Mouse (Mus musculus) forebrain, embryonic 14.5 days (tissue): ENCODE data around the gene Foxn3. TPM values are rescaled to one million over a fixed set of nuclear protein-coding genes. Genes with fewer than 3 reads are reported as not detected.

Experiments used
- ATAC-seq: fragments of 200-750 bp; cut with Nextera tagmentation; 2 replicates; pipeline ENCODE4 v1.8.0; 2017; ENCODE audit warnings: mild to moderate bottlenecking, moderate library complexity
- DNase-seq: peaks from one replicate; pipeline ENCODE4 v3.0.0-alpha.2; 2015; ENCODE audit warnings: low spot score
- H3K27ac ChIP-seq: fragments of 300-500 bp; sonication (generic); 2 replicates; pipeline ENCODE4 v1.5.1; 2014; ENCODE audit warnings: low read depth, mild to moderate bottlenecking, control low read depth, low read length, moderate library complexity
- H3K27me3 ChIP-seq: fragments of 300-500 bp; sonication (generic); replicated peaks from 2 replicates; pipeline ENCODE4 v1.6.1; 2014; ENCODE audit warnings: low read length, control low read depth, mixed read lengths; ENCODE audit not compliant: control insufficient read depth, insufficient read depth
- H3K36me3 ChIP-seq: fragments of 300-500 bp; sonication (generic); 2 replicates; pipeline ENCODE4 v1.6.1; 2014; ENCODE audit warnings: low read length, control low read depth; ENCODE audit not compliant: control insufficient read depth, insufficient read depth
- H3K4me1 ChIP-seq: fragments of 300-500 bp; sonication (generic); 2 replicates; pipeline ENCODE4 v1.6.1; 2014; ENCODE audit warnings: antibody characterized with exemption, low read length, control low read depth; ENCODE audit not compliant: control insufficient read depth, insufficient read depth
- H3K4me2 ChIP-seq: fragments of 300-500 bp; sonication (generic); 2 replicates; pipeline ENCODE4 v1.6.1; 2014; ENCODE audit warnings: mild to moderate bottlenecking, control low read depth, low read length
- H3K4me3 ChIP-seq: fragments of 300-500 bp; sonication (generic); 2 replicates; pipeline ENCODE4 v1.5.1; 2014; ENCODE audit warnings: low read depth, low read length, control low read depth
- H3K9ac ChIP-seq: fragments of 300-500 bp; sonication (generic); 2 replicates; pipeline ENCODE4 v1.6.1; 2014; ENCODE audit warnings: mild to moderate bottlenecking, low read length, control low read depth, moderate library complexity
- H3K9me3 ChIP-seq: fragments of 300-500 bp; sonication (generic); replicated peaks from 2 replicates; pipeline ENCODE4 v1.6.1; 2016; ENCODE audit warnings: low read length, control low read depth, mixed read lengths; ENCODE audit not compliant: control insufficient read depth
- WGBS: fragments of 180-500 bp; shearing (Covaris S2); extraction: QIAGEN DNeasy Blood & Tissue Kit; methylation state at CpG from one replicate; pipeline ENCODE4 v1.1.7; 2014; 5-methylcytosine and 5-hydroxymethylcytosine counted together
- polyA plus RNA-seq: library from polyadenylated mRNA; unstranded; fragments of >200 nt; fragmentation: Nextera tagmentation; extraction: Ambion mirVana; gene quantifications from 2 replicates; pipeline ENCODE4 v1.2.1, GENCODE M21; 2014

Foxn3 gene
- polyA plus RNA-seq, 1 experiment from 2014 or later = 61.6 TPM

GRCm38 (mm10) chr12:99264386-99264785 lies 299.0 kb downstream of the Foxn3 start:
- Histone ChIP-seq H3K36me3 (no peaks in the 10 kb centered on the region), H3K4me3 (no peak overlapping the region), H3K9ac (no peak overlapping the region), H3K27me3 (no peaks in the 10 kb centered on the region), H3K9me3 (no peaks in the 10 kb centered on the region), H3K27ac (no peak overlapping the region), H3K4me2 (no peak overlapping the region), H3K4me1 (peaks cover 18% of the 10 kb centered on the region)
- ATAC-seq (no peak), DNase-seq (no peak)
- 66% methylated on average over 7 of the region's 7 CpGs for WGBS

GRCm38 (mm10) chr12:99263592-99264335 lies 299.6 kb downstream of the Foxn3 start:
- DNase-seq (no peak), ATAC-seq (0 out of 2 replicates have a peak, but pooled peaks have one; percentile 4)
- H3K9me3 ChIP-seq = no peaks in the 10 kb centered on the region
- WGBS = 71% methylated on average over 12 of the region's 12 CpGs
- H3K27me3 ChIP-seq = no peaks in the 10 kb centered on the region
- no peak overlapping the region for H3K9ac ChIP-seq
- H3K36me3 ChIP-seq = no peaks in the 10 kb centered on the region
- no peak overlapping the region for H3K4me3 ChIP-seq
- H3K4me1 ChIP-seq = peaks cover 12% of the 10 kb centered on the region; the same call in 1 of the 2 replicates
- H3K4me2 ChIP-seq = no peak overlapping the region
- peak overlapping the region; percentile 34; the same call in 1 of the 2 replicates for H3K27ac ChIP-seq

GRCm38 (mm10) chr12:99262840-99263239 lies 300.5 kb downstream of the Foxn3 start:
- Histone ChIP-seq H3K27ac (no peak overlapping the region), H3K9ac (no peak overlapping the region), H3K36me3 (no peaks in the 10 kb centered on the region), H3K4me1 (peaks cover 8% of the 10 kb centered on the region; the same call in 1 of the 2 replicates), H3K4me3 (no peak overlapping the region), H3K9me3 (no peaks in the 10 kb centered on the region), H3K27me3 (no peaks in the 10 kb centered on the region), H3K4me2 (no peak overlapping the region)
- no peak for DNase-seq
- whole genome bisulfite sequencing = 57% methylated on average over 1 of the region's 1 CpGs
- ATAC-seq = no peak

- Histone ChIP-seq H3K36me3 (no peaks in the 10 kb centered on the region), H3K4me1 (peaks cover 9% of the 10 kb centered on the region; the same call in 1 of the 2 replicates), H3K9me3 (no peaks in the 10 kb centered on the region), H3K27me3 (no peaks in the 10 kb centered on the region), H3K4me3 (no peak overlapping the region), H3K4me2 (no peak overlapping the region), H3K27ac (no peak overlapping the region), H3K9ac (no peak overlapping the region)
- DNase-seq (no peak), ATAC-seq (no peak)
- WGBS = 79% methylated on average over 11 of the region's 11 CpGs
Measured at GRCm38 (mm10) chr12:99262066-99262599, 301.2 kb downstream of the Foxn3 start.

GRCm38 (mm10) chr12:99260171-99260570 lies 303.2 kb downstream of the Foxn3 start:
- Histone ChIP-seq H3K4me1 (peaks cover 10% of the 10 kb centered on the region; the same call in 1 of the 2 replicates), H3K4me2 (no peak overlapping the region), H3K27ac (no peak overlapping the region), H3K4me3 (no peak overlapping the region), H3K9ac (no peak overlapping the region), H3K9me3 (no peaks in the 10 kb centered on the region), H3K27me3 (no peaks in the 10 kb centered on the region), H3K36me3 (no peaks in the 10 kb centered on the region)
- no peak for DNase-seq
- 81% methylated on average over 10 of the region's 10 CpGs for WGBS
- no peak for ATAC-seq

GRCm38 (mm10) chr12:99257570-99257969 lies 305.8 kb downstream of the Foxn3 start:
- DNase-seq = no peak
- H3K27me3 ChIP-seq = no peaks in the 10 kb centered on the region
- no peaks in the 10 kb centered on the region for H3K36me3 ChIP-seq
- no peak for ATAC-seq
- H3K9me3 ChIP-seq = no peaks in the 10 kb centered on the region; the same call in 1 of the 2 replicates
- peaks cover 6% of the 10 kb centered on the region; the same call in 1 of the 2 replicates for H3K4me1 ChIP-seq
- no peak overlapping the region for H3K27ac ChIP-seq
- no peak overlapping the region for H3K9ac ChIP-seq
- no peak overlapping the region for H3K4me3 ChIP-seq
- 81% methylated on average over 5 of the region's 5 CpGs for WGBS
- no peak overlapping the region for H3K4me2 ChIP-seq

- no peak overlapping the region for H3K27ac ChIP-seq
- H3K9me3 ChIP-seq = no peaks in the 10 kb centered on the region; the same call in 1 of the 2 replicates
- H3K4me2 ChIP-seq = no peak overlapping the region
- H3K4me1 ChIP-seq = 0 out of 2 replicates have a peak, but pooled peaks cover 2% of the 10 kb centered on the region
- 90% methylated on average over 8 of the region's 8 CpGs for WGBS
- no peak for ATAC-seq
- H3K36me3 ChIP-seq = no peaks in the 10 kb centered on the region
- no peak overlapping the region for H3K4me3 ChIP-seq
- no peak for DNase-seq
- H3K27me3 ChIP-seq = no peaks in the 10 kb centered on the region
- no peak overlapping the region for H3K9ac ChIP-seq
Measured at GRCm38 (mm10) chr12:99256997-99257396, 306.4 kb downstream of the Foxn3 start.

GRCm38 (mm10) chr12:99256463-99256862 lies 306.9 kb downstream of the Foxn3 start:
- Histone ChIP-seq H3K9ac (no peak overlapping the region), H3K4me3 (no peak overlapping the region), H3K4me2 (no peak overlapping the region), H3K36me3 (no peaks in the 10 kb centered on the region), H3K4me1 (0 out of 2 replicates have a peak, but pooled peaks cover 2% of the 10 kb centered on the region), H3K27ac (no peak overlapping the region), H3K27me3 (no peaks in the 10 kb centered on the region), H3K9me3 (no peaks in the 10 kb centered on the region; the same call in 1 of the 2 replicates)
- no peak for ATAC-seq
- DNase-seq = no peak
- 93% methylated on average over 5 of the region's 5 CpGs for WGBS

- Histone ChIP-seq H3K4me3 (no peak overlapping the region), H3K4me1 (0 out of 2 replicates have a peak, but pooled peaks cover 2% of the 10 kb centered on the region), H3K9me3 (no peaks in the 10 kb centered on the region; the same call in 1 of the 2 replicates), H3K27me3 (no peaks in the 10 kb centered on the region), H3K4me2 (no peak overlapping the region), H3K27ac (no peak overlapping the region), H3K36me3 (no peaks in the 10 kb centered on the region), H3K9ac (no peak overlapping the region)
- WGBS = 87% methylated on average over 8 of the region's 8 CpGs
- no peak for DNase-seq
- no peak for ATAC-seq
Measured at GRCm38 (mm10) chr12:99254436-99254835, 308.9 kb downstream of the Foxn3 start.
